Mouse (Mus musculus): ENCODE results near the gene Cpa3. TPM values are rescaled to one million over a fixed set of nuclear protein-coding genes. Genes with fewer than 3 reads are reported as not detected.

Cpa3 gene
- total RNA-seq, 2 experiments from 2014 or later: 29.3 to 122 TPM

Other genes with a start within 250 kb of the Cpa3 start
- 14.0 and 14.6 TPM in 2 replicates for gene Hps3, start 206.9 kb downstream of the Cpa3 start, total RNA-seq (2015; ENCODE audit: low replicate concordance)
- gene Hps3, start 206.9 kb downstream of the Cpa3 start, total RNA-seq (2017; ENCODE audit: low replicate concordance): 5.8 and 8.9 TPM in 2 replicates
- gene Hltf, start 184.4 kb downstream of the Cpa3 start, total RNA-seq (2015; ENCODE audit: low replicate concordance): 8.6 and 22.1 TPM in 2 replicates
- 9.3 and 9.5 TPM in 2 replicates for gene Hltf, start 184.4 kb downstream of the Cpa3 start, total RNA-seq (2017; ENCODE audit: low replicate concordance)
- gene Gyg, start 86.9 kb downstream of the Cpa3 start, total RNA-seq (2015; ENCODE audit: low replicate concordance): 42.5 and 48.1 TPM in 2 replicates
- 13.7 and 15.5 TPM in 2 replicates for gene Gyg, start 86.9 kb downstream of the Cpa3 start, total RNA-seq (2017; ENCODE audit: low replicate concordance)
- gene Cpb1, start 33.6 kb upstream of the Cpa3 start, total RNA-seq (2015; ENCODE audit: low replicate concordance): not detected in 2 replicates
- gene Cpb1, start 33.6 kb upstream of the Cpa3 start, total RNA-seq (2017; ENCODE audit: low replicate concordance): not detected in 2 replicates
- gene Agtr1b, start 125.0 kb upstream of the Cpa3 start, total RNA-seq (2015; ENCODE audit: low replicate concordance): not detected in 2 replicates
- not detected in 2 replicates for gene Agtr1b, start 125.0 kb upstream of the Cpa3 start, total RNA-seq (2017; ENCODE audit: low replicate concordance)

Data from erythroblast, adult 5-6 weeks (primary cell).